In the genomic region with DNA sequence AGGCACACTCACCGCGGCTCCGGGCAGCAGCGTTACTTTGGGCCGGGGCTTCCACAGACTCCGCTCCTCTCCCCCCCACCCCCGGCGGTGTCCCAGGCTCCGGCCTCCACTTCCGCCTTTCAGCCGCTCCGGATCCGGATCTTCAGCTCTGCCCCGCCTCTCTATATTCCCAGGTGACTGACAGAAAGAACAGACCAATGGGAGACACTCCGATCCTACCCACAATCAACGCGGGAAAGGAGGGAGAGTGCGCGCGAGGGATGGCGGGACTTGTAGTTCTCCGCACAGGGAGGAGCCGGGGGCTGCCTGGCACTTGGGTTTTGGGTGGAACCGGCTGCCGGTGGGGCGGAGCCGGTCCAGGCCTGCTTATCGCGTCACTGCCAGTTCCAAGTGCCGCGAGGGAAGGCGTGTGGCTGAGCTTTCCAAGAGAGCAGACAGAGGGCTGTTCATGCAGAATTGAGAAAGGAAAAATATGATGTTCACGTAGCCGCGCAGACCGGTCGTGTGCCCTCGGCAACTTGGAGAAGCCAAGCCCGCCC, we compare ENCODE assay signal across 8 mouse cellular contexts. TPM values are rescaled to one million over a fixed set of nuclear protein-coding genes. Genes with fewer than 3 reads are reported as not detected.
A peak's percentile ranks its signal among the peaks of the same experiment; 100 is the strongest.
DNase-seq lines count a peak whose midpoint lies in the region; ATAC-seq lines count a peak whose summit lies in the region.

A gene (minus strand): TSS at position 150 of the 539 bp plus-strand sequence.

- peaks cover 10 to 17% of the 10 kb centered on the region in 2 experiments for H3K4me1 ChIP-seq in heart, embryonic 14.5 days (ENCODE audit: control insufficient read depth in 2 of 2, insufficient read depth in 2 of 2, low read length in 2 of 2)
- peaks cover 58% of the 10 kb centered on the region for H3K4me1 ChIP-seq in liver, embryonic 13.5 days (replicated peaks)
- peaks cover 21% of the 10 kb centered on the region for H3K4me1 ChIP-seq in stomach, embryonic 16.5 days (ENCODE audit: control insufficient read depth, insufficient read depth, low read length)

- H3K9me3 ChIP-seq in heart, embryonic 14.5 days (ENCODE audit: control insufficient read depth, low read length): no peaks in the 10 kb centered on the region
- H3K9me3 ChIP-seq in liver, embryonic 13.5 days (replicated peaks): no peaks in the 10 kb centered on the region
- H3K9me3 ChIP-seq in stomach, embryonic 16.5 days (replicated peaks; ENCODE audit: control insufficient read depth, low read length): no peaks in the 10 kb centered on the region

- whole genome bisulfite sequencing in heart, embryonic 14.5 days: under 1% methylated on average over 38 of the region's 39 CpGs
- WGBS in liver, embryonic 13.5 days (ENCODE audit: insufficient replicate concordance): under 1% methylated on average over 39 of the region's 39 CpGs
- WGBS in stomach, embryonic 16.5 days: under 1% methylated on average over 39 of the region's 39 CpGs

- peak; percentile 99 for DNase-seq in c-Kit-negative CD71-positive TER-119-positive erythroid progenitor cells, embryonic 14.5 days (ENCODE audit: low read depth, low spot score)
- peak; percentile 99 for DNase-seq in fibroblast of lung, adult 2 months (ENCODE audit: low read depth)
- peak; percentile 99 for DNase-seq in kidney, postnatal 14 days
- DNase-seq in liver, embryonic 13.5 days: peak; percentile 100
- peak; percentile 97 for DNase-seq in neural tube, embryonic 10.5 days (ENCODE audit: extremely low spot score, low spot score)

- no peaks in the 10 kb centered on the region for H3K27me3 ChIP-seq in heart, embryonic 14.5 days (ENCODE audit: control insufficient read depth, insufficient read depth, low read length)
- no peaks in the 10 kb centered on the region for H3K27me3 ChIP-seq in liver, embryonic 13.5 days
- no peaks in the 10 kb centered on the region for H3K27me3 ChIP-seq in stomach, embryonic 16.5 days (ENCODE audit: control insufficient read depth, insufficient read depth, low read length)

- ATAC-seq in CD4-positive, CD25-positive, alpha-beta regulatory T cell, adult 4 months: peak; percentile 97
- ATAC-seq in heart, embryonic 14.5 days (ENCODE audit: insufficient number of reproducible peaks, insufficient read depth, low FRiP score, low read depth): peak; percentile 99
- peak; percentile 95 for ATAC-seq in liver, embryonic 13.5 days (ENCODE audit: low read depth)
- peak; percentile 100 for ATAC-seq in stomach, embryonic 16.5 days (ENCODE audit: insufficient read depth, low FRiP score)

- peak within 1 kb of the TSS; percentile 83 for H3K4me2 ChIP-seq in heart, embryonic 14.5 days (ENCODE audit: low read length)
- peak within 1 kb of the TSS; percentile 98 for H3K4me2 ChIP-seq in liver, embryonic 13.5 days
- peak within 1 kb of the TSS; percentile 79 for H3K4me2 ChIP-seq in stomach, embryonic 16.5 days (ENCODE audit: low read depth, low read length)

- H3K27ac ChIP-seq in heart, embryonic 14.5 days (replicated peaks in 1 of 2; ENCODE audit: control insufficient read depth in 1 of 2, insufficient read depth in 1 of 2, low read depth in 2 of 2, low read length in 2 of 2): peak within 1 kb of the TSS; percentile 69
- H3K27ac ChIP-seq in liver, embryonic 13.5 days: peak within 1 kb of the TSS; percentile 97
- peak within 1 kb of the TSS; percentile 77 for H3K27ac ChIP-seq in stomach, embryonic 16.5 days (ENCODE audit: low read length)

- H3K4me3 ChIP-seq in heart, embryonic 14.5 days (ENCODE audit: control insufficient read depth in 1 of 2, insufficient read depth in 1 of 2, low read depth in 1 of 2, low read length in 2 of 2): peak within 1 kb of the TSS; percentile 69 to 85
- H3K4me3 ChIP-seq in liver, embryonic 13.5 days (replicated peaks): peak within 1 kb of the TSS; percentile 99
- H3K4me3 ChIP-seq in stomach, embryonic 16.5 days (replicated peaks; ENCODE audit: low read length): peak within 1 kb of the TSS; percentile 92

- H3K9ac ChIP-seq in heart, embryonic 14.5 days (ENCODE audit: low read length): peak within 1 kb of the TSS; percentile 92
- H3K9ac ChIP-seq in liver, embryonic 13.5 days: peak within 1 kb of the TSS; percentile 99
- peak within 1 kb of the TSS; percentile 98 for H3K9ac ChIP-seq in stomach, embryonic 16.5 days (ENCODE audit: low read length)

- H3K36me3 ChIP-seq in heart, embryonic 14.5 days (ENCODE audit: control insufficient read depth, insufficient read depth, low read length): 0 out of 2 replicates have a peak, but pooled peaks cover 2% of the 10 kb centered on the region
- H3K36me3 ChIP-seq in liver, embryonic 13.5 days: peaks cover 20% of the 10 kb centered on the region
- no peaks in the 10 kb centered on the region for H3K36me3 ChIP-seq in stomach, embryonic 16.5 days (ENCODE audit: control insufficient read depth, insufficient read depth, low read length)

RNA-seq across cellular contexts. Expression of the gene that starts here (rescaled TPM):
- 10 to 100 TPM; 21.2 to 35.8 TPM for polyA plus RNA-seq in CD4-positive, CD25-positive, alpha-beta regulatory T cell, adult 4 months (2017; shearing (Covaris generic))
- polyA plus RNA-seq in heart, embryonic 14.5 days (2014; fragmentation: Nextera tagmentation; extraction: Ambion mirVana): 15.8 and 30.7 TPM in 2 replicates
- 18.8 and 20.5 TPM in 2 replicates for polyA plus RNA-seq in liver, embryonic 13.5 days (2015; fragmentation: Nextera tagmentation; extraction: Ambion mirVana)
- 33.2 and 33.9 TPM in 2 replicates for polyA plus RNA-seq in stomach, embryonic 16.5 days (2015; fragmentation: Nextera tagmentation; extraction: Ambion mirVana)

Comparison
In these comparisons a context has a peak if more than half of its experiments do, and no peak if none do; other contexts are left out.
1. Peak in every context shown above with its lines: DNase-seq, ATAC-seq, H3K4me3 ChIP-seq and H3K27ac ChIP-seq.